Mouse (Mus musculus) CH12.LX (cell line): ENCODE data around the gene LTO1. TPM values are rescaled to one million over a fixed set of nuclear protein-coding genes. Genes with fewer than 3 reads are reported as not detected.

ENCODE experiments used
- DNase-seq: peaks from one replicate; pipeline ENCODE4 v3.0.0-alpha.2; 2013; ENCODE audit errors: extremely low read depth
- H3K27ac ChIP-seq: 2 replicates; pipeline ENCODE4 v1.5.1; 2012; ENCODE audit warnings: low read depth, mild to moderate bottlenecking, control low read depth, moderate library complexity; ENCODE audit not compliant: insufficient read depth
- H3K27me3 ChIP-seq: replicated peaks from 2 replicates; pipeline ENCODE3; 2012; ENCODE audit warnings: inconsistent platforms
- H3K36me3 ChIP-seq, 2 experiments: replicated peaks in 1 of 2; 2 replicates each; pipeline versions ENCODE3 to v1.6.1; 2012; ENCODE audit warnings: inconsistent platforms in 1 of 2, low read length in 1 of 2, mild to moderate bottlenecking in 1 of 2, mixed read lengths in 1 of 2, moderate library complexity in 1 of 2; ENCODE audit not compliant: control insufficient read depth in 1 of 2, insufficient read depth in 1 of 2
- H3K4me1 ChIP-seq, 2 experiments: 2 replicates each; pipeline ENCODE4 v1.6.1; 2012; ENCODE audit warnings: inconsistent platforms in 1 of 2, moderate library complexity in 1 of 2; ENCODE audit not compliant: insufficient read depth in 2 of 2, control insufficient read depth in 1 of 2
- H3K4me2 ChIP-seq: 2 replicates; pipeline ENCODE4 v1.6.1; 2012; ENCODE audit warnings: low read depth, mild to moderate bottlenecking, control low read depth; ENCODE audit not compliant: poor library complexity, insufficient read depth, severe bottlenecking
- H3K4me3 ChIP-seq, 3 experiments: fragments of 150-350 bp in 1 of 3; sonication (generic) in 1 of 3; replicated peaks in 1 of 3; 2 replicates each; pipeline versions ENCODE3 to v1.5.1; 2011 to 2012; ENCODE audit warnings: low read depth in 2 of 3, low read length in 2 of 3, mild to moderate bottlenecking in 2 of 3, moderate library complexity in 2 of 3, control low read depth in 1 of 3, improper control_type of control experiment in 1 of 3, inconsistent platforms in 1 of 3, mixed read lengths in 1 of 3; ENCODE audit not compliant: poor library complexity in 1 of 3
- H3K79me2 ChIP-seq: replicated peaks from 2 replicates; pipeline ENCODE4 v1.6.1; 2012; ENCODE audit warnings: mild to moderate bottlenecking, moderate library complexity; ENCODE audit not compliant: control insufficient read depth, poor library complexity, insufficient read depth, severe bottlenecking; ENCODE audit errors: extremely low read depth
- H3K9ac ChIP-seq: 2 replicates; pipeline ENCODE4 v1.6.1; 2012; ENCODE audit warnings: low read depth, mild to moderate bottlenecking, control low read depth, moderate library complexity; ENCODE audit not compliant: insufficient read depth
- H3K9me3 ChIP-seq: replicated peaks from 2 replicates; pipeline ENCODE3; 2012; ENCODE audit warnings: low read length, inconsistent platforms, mixed read lengths
- CHD2 ChIP-seq: IDR thresholded peaks from 2 replicates; pipeline ENCODE4 v1.6.1; 2011; ENCODE audit warnings: low read length, improper control_type of control experiment
- CTCF ChIP-seq, 2 experiments: IDR thresholded peaks in 1 of 2; conservative IDR thresholded peaks in 1 of 2; 2 replicates each; pipeline ENCODE4 v1.5.1; 2011 to 2012; ENCODE audit warnings: low read depth in 2 of 2, low read length in 2 of 2, improper control_type of control experiment in 1 of 2, inconsistent platforms in 1 of 2, mild to moderate bottlenecking in 1 of 2, moderate library complexity in 1 of 2
- E2F4 ChIP-seq: IDR thresholded peaks from 2 replicates; pipeline ENCODE4 v1.6.1; 2011; ENCODE audit warnings: low read depth, low read length, improper control_type of control experiment; ENCODE audit not compliant: insufficient replicate concordance
- ELF1 ChIP-seq: IDR thresholded peaks from 2 replicates; pipeline ENCODE4 v1.6.1; 2014; ENCODE audit warnings: low read depth, mild to moderate bottlenecking, inconsistent platforms, low read length, improper control_type of control experiment
- EP300 ChIP-seq: IDR thresholded peaks from 2 replicates; pipeline ENCODE4 v1.6.1; 2011; ENCODE audit warnings: low read length, improper control_type of control experiment
- ETS1 ChIP-seq: conservative IDR thresholded peaks from 2 replicates; pipeline ENCODE4 v1.6.1; 2012; ENCODE audit warnings: low read depth, mild to moderate bottlenecking, inconsistent platforms, low read length, improper control_type of control experiment, moderate library complexity
- HCFC1 ChIP-seq: IDR thresholded peaks from 2 replicates; pipeline ENCODE4 v1.6.1; 2012; ENCODE audit warnings: low read depth, mild to moderate bottlenecking, inconsistent platforms, low read length, improper control_type of control experiment
- JUND ChIP-seq: conservative IDR thresholded peaks from 2 replicates; pipeline ENCODE4 v1.6.1; 2011; ENCODE audit warnings: low read depth, low read length, improper control_type of control experiment
- MAFK ChIP-seq: IDR thresholded peaks from 2 replicates; pipeline ENCODE4 v1.6.1; 2011; ENCODE audit warnings: low read length, improper control_type of control experiment; ENCODE audit not compliant: insufficient replicate concordance
- MAX ChIP-seq: IDR thresholded peaks from 2 replicates; pipeline ENCODE4 v1.6.1; 2011; ENCODE audit warnings: low read length, improper control_type of control experiment
- MAZ ChIP-seq: IDR thresholded peaks from 2 replicates; pipeline ENCODE4 v1.6.1; 2012; ENCODE audit warnings: low read depth, mild to moderate bottlenecking, inconsistent platforms, low read length, improper control_type of control experiment, moderate library complexity
- MYC ChIP-seq: IDR thresholded peaks from 2 replicates; pipeline ENCODE4 v1.6.1; 2011; ENCODE audit warnings: low read depth, mild to moderate bottlenecking, improper control_type of control experiment, low read length
- NELFE ChIP-seq: IDR thresholded peaks from 2 replicates; pipeline ENCODE4 v1.6.1; 2011; ENCODE audit warnings: low read depth, low read length, improper control_type of control experiment
- POLR2A ChIP-seq: IDR thresholded peaks from 2 replicates; pipeline ENCODE4 v1.6.1; 2011; ENCODE audit warnings: low read depth, mild to moderate bottlenecking, improper control_type of control experiment, low read length
- RCOR1 ChIP-seq: conservative IDR thresholded peaks from 2 replicates; pipeline ENCODE4 v1.6.1; 2012; ENCODE audit warnings: low read depth, mild to moderate bottlenecking, inconsistent platforms, low read length, improper control_type of control experiment
- SIN3A ChIP-seq: IDR thresholded peaks from 2 replicates; pipeline ENCODE4 v1.6.1; 2012; ENCODE audit warnings: low read length, improper control_type of control experiment, inconsistent platforms
- SMC3 ChIP-seq: IDR thresholded peaks from 2 replicates; pipeline ENCODE4 v1.6.1; 2011; ENCODE audit warnings: low read depth, low read length, improper control_type of control experiment
- TCF12 ChIP-seq: IDR thresholded peaks from 2 replicates; pipeline ENCODE4 v1.6.1; 2014; ENCODE audit warnings: low read depth, mild to moderate bottlenecking, inconsistent platforms, low read length, improper control_type of control experiment
- UBTF ChIP-seq: IDR thresholded peaks from 2 replicates; pipeline ENCODE4 v1.6.1; 2012; ENCODE audit warnings: low read depth, mild to moderate bottlenecking, inconsistent platforms, low read length, improper control_type of control experiment, moderate library complexity
- USF1 ChIP-seq: IDR thresholded peaks from 2 replicates; pipeline ENCODE4 v1.6.1; 2014; ENCODE audit warnings: low read depth, mild to moderate bottlenecking, inconsistent platforms, low read length, improper control_type of control experiment
- USF2 ChIP-seq: conservative IDR thresholded peaks from 2 replicates; pipeline ENCODE4 v1.6.1; 2011; ENCODE audit warnings: low read depth, low read length, improper control_type of control experiment
- ZC3H11A ChIP-seq: IDR thresholded peaks from 2 replicates; pipeline ENCODE4 v1.6.1; 2012; ENCODE audit warnings: low read depth, mild to moderate bottlenecking, inconsistent platforms, low read length, improper control_type of control experiment
- ZKSCAN1 ChIP-seq: IDR thresholded peaks from 2 replicates; pipeline ENCODE4 v1.6.1; 2012; ENCODE audit warnings: low read depth, inconsistent platforms, low read length, improper control_type of control experiment, borderline replicate concordance
- dilution Hi-C: fragments of 300-500 bp; cut with MboI; formaldehyde crosslinking; loops from 2 replicates; pipeline ENCODE4 v1.14.3; 2020; ENCODE audit warnings: low sequenced_read_pairs; ENCODE audit not compliant: extremely low pct_unique_long_range_greater_than_20kb, extremely low pct_ligation_motif_present
- in situ Hi-C: fragments of 300-500 bp; cut with MboI; formaldehyde crosslinking; loops from 3 replicates; pipeline ENCODE4 v1.14.3; 2019; ENCODE audit warnings: low sequenced_read_pairs, low pct_ligation_motif_present, low pct_unique_long_range_greater_than_20kb, mixed read lengths
- polyA plus RNA-seq: library from polyadenylated mRNA; unstranded; fragments of >175 nt; gene quantifications from 2 replicates; pipeline ENCODE4 v1.2.1, GENCODE M21; 2012; ENCODE audit warnings: low read depth; ENCODE audit not compliant: insufficient read length
- total RNA-seq, 2 experiments: library from RNA; depleted of rRNA; stranded (reverse); fragments of 300-350 nt in 1 of 2; fragments of >200 nt in 1 of 2; gene quantifications; 2 replicates each; pipeline ENCODE4 v1.2.3; 2012 to 2014

The LTO1 gene
- total and polyA plus RNA-seq, 3 experiments = 4.0 to 10.7 (median 8.5) TPM

DNA sequence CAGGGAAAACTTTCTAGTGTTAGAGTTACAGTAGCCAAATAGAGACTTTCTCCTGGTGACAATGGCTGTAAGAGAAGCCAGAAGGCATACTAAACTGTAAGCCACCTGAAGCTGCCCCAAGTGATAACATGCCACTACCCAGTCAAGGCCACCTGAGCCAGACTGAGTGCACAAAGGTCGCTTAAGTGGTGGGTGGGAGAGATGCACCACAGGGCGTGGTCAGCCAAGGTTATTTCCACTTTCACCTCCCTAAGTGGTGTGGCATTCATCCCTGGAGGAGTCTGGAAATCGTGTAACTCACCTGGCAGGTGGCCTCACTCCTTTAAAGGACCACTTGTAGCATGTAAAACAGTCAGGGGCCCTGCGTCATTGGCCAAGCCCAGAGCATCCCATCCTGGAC, 47.7 kb upstream of the LTO1 start:
- Histone ChIP-seq H3K79me2 (no peaks in the 10 kb centered on the region), H3K9me3 (no peaks in the 10 kb centered on the region), H3K27me3 (peaks cover 70% of the 10 kb centered on the region), H3K4me2 (no peak overlapping the region), H3K4me1 (no peaks in the 10 kb centered on the region), H3K36me3 (no peaks in the 10 kb centered on the region), H3K9ac (no peak overlapping the region), H3K4me3 (no peak overlapping the region), H3K27ac (no peak overlapping the region)
- in situ Hi-C loops (no loop called here), dilution Hi-C loops (no loop called here)
- TF ChIP-seq ETS1 (no peak), POLR2A (no peak), MAZ (no peak), NELFE (no peak), MAFK (no peak), EP300 (no peak), JUND (no peak)
- DNase-seq = no peak

DNA sequence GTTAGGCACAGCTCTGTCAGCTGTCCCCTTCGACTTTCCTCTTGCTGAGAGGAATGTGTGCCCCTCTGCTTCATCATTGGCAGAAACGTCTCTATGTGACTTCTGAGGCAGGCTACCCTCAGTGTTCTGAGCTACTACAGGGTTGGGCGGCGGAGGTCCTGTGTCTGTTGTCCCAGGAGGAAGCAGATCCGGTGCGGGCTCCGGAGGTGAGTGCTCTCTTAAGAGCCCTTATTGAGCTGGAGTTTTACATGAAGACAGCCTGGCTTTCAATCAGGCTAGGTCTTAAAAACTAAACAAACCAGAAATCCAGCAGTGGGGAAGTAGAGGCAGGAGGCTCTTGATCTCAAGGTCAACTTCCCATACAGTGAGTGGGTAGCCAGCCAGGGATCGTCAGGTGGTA, 47.3 kb upstream of the LTO1 start:
- TF ChIP-seq ZKSCAN1 (no peak), RCOR1 (no peak), SIN3A (no peak), HCFC1 (no peak), CHD2 (no peak), USF2 (no peak), TCF12 (no peak), MYC (no peak), SMC3 (no peak), MAZ (no peak), USF1 (no peak), UBTF (no peak), CTCF (conservative IDR thresholded peaks at IDR 0.05 in 1 of 2, IDR thresholded peaks at IDR 0.05 in 1 of 2; ENCODE audit: low read depth in 2 of 2, low read length in 2 of 2) (no peak), POLR2A (no peak), MAX (no peak), ELF1 (no peak), E2F4 (no peak), ZC3H11A (no peak)
- Histone ChIP-seq H3K27me3 (peaks cover 74% of the 10 kb centered on the region), H3K4me2 (no peak overlapping the region), H3K9ac (no peak overlapping the region), H3K27ac (no peak overlapping the region), H3K4me1 (no peaks in the 10 kb centered on the region), H3K4me3 (no peak overlapping the region), H3K79me2 (no peaks in the 10 kb centered on the region), H3K36me3 (no peaks in the 10 kb centered on the region), H3K9me3 (no peaks in the 10 kb centered on the region)
- no peak for DNase-seq
- in situ Hi-C loops (no loop called here), dilution Hi-C loops (no loop called here)
